Mouse (Mus musculus) frontal cortex, adult 2 months (tissue): ENCODE measurements at regions not wholly inside any gene's neighbourhood (a gene's known extent, or its start where the extent isn't known, plus 50 kb on each side); places are given as distances from the start of the nearest gene placed in this dataset.
A peak's percentile ranks its signal among the peaks of the same experiment; 100 is the strongest.
"Not testable (repeated sequence)": the region's sequence is repeated elsewhere in the genome, so short reads cannot be mapped to it uniquely, and the experiment has no call there.

Source experiments
- DNase-seq, 2 experiments: peaks; one replicate each; pipeline ENCODE4 v3.0.0; 2022; ENCODE audit warnings: low spot score in 1 of 2; ENCODE audit errors: extremely low spot score in 1 of 2

DNA sequence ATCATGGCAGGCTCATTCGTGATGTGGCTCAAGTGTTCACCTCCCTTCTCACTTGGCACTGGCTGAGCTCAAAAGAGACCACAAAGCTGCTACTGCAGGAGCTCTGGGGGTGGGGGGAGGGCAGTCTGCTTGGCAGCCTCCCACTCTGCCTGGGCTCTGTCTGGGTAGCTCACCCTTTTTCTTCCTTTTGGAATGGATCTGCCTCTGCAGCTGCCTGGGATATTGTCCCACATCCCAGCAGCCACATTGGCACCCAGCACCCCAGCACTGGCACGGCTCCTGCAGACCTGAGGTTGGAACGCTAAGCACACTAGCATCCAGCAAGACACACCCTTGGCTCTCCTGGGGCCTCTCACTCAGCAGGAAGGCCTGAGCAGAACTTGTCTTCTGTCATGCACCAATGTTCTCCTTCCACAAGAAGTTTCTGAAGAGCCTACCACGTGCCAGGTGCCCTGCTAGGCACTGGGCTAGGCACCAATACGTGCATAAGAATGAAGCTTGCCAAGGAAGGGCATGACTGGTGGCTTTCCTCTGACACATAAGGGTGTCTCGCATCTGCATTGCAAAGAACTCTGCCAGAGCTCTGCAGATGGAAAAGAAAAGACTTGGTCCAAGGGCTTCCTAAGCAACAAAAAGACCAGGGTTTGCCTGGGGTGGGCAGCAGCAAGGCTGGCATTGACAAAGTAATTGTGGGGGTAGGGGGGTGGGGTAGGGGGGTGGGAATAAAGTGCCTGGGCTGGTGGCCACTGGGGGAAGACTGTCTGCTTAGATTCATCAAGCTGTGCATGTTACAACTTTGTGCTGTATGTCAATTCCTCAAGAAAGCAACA, 112.1 kb upstream of the Sipa1l1 start:
- DNase-seq = not testable (repeated sequence)

DNA sequence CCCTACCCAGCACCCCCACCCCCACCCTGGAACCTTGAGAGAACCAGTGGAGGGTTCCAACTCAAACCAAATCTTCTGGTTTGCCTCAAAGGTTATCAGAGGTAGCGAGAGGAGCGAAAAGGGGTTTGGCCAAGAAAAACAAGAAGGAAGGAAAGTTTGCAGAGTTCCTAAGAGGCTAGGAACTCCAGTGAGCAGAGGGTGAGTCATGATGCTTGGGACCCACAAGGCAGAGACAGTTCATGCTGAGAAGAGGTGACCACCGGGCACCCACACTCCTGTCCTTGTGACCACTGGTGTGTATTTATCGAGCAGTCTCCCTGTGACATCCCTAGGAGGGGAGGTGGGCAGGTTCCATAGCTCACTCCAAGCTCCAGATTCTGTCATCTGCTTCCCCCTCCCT, 104.1 kb upstream of the Sipa1l1 start:
- DNase-seq = no peak

DNA sequence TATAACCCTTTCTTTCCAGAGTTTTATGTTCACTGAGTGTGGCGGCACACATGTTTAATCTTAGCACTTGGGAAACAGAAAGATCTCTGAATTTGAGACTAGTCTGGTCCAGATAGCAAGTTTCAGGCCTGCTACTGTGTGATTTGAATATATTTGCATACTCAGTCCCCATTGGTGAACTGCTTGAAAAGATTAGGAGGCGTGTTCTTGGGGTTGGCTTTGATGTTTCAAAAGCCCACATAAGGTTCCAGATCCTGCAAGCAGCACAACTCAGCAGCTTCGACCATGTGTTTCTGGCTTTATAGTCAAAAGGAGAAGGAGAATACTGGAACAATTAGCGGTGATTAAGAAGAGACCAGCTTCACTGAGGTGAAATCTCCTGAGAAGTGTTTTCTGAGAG, 102.3 kb upstream of the Sipa1l1 start:
- peak in 1 of 2 experiments; percentile 13 for DNase-seq

DNA sequence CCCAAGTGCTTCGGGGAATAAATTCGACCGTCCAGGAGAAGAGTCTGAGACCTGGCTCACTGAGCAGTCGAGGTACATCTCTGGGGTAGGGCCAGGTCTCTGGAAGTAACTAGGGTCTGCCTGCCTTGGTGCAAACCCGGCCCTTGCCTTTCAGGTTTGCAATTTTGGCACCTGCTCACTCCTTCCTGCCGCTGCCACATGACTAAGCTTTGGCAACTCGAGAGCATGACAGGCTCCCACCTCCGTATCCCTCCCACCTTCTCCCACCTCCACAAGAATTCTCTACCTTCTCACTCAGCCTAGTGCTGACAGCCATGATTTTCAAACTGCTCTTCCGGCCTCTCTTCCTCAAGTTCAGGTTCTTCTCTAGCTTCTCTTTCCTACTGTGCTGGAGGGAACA, 99.5 kb upstream of the Sipa1l1 start:
- DNase-seq = peak; percentile 46 to 75

DNA sequence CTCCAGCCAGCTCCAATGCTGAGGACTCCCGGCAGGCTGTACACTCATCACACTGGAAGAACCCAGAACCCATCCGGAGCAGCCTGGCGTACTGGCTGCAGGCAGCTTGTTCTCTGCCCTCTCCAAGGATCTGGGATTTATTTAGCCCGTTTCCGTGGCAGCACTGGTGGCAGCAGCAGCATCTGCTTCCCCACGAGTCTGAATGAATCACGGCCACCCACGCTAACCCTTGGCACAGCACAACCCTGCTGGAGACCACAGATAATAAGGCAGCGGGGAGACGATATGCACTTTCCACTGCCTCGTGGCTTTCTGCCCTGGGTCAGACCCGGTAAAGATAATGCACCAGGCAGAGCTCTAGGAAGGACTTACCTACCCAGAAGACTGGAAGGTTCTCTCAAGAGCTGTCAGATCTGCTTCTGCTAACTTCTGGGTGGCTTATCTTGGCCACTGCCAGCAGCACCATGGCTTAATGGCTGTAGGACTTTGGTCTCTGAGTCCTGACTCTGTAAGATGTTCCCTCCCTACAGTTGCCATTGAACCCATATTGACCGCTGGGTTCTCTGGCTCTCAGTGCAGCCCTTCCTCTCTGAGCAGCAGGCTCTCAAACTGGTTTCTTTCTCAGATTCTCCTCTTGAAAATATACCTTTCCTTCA, 96.2 kb upstream of the Sipa1l1 start:
- DNase-seq = peak; percentile 90 to 93

DNA sequence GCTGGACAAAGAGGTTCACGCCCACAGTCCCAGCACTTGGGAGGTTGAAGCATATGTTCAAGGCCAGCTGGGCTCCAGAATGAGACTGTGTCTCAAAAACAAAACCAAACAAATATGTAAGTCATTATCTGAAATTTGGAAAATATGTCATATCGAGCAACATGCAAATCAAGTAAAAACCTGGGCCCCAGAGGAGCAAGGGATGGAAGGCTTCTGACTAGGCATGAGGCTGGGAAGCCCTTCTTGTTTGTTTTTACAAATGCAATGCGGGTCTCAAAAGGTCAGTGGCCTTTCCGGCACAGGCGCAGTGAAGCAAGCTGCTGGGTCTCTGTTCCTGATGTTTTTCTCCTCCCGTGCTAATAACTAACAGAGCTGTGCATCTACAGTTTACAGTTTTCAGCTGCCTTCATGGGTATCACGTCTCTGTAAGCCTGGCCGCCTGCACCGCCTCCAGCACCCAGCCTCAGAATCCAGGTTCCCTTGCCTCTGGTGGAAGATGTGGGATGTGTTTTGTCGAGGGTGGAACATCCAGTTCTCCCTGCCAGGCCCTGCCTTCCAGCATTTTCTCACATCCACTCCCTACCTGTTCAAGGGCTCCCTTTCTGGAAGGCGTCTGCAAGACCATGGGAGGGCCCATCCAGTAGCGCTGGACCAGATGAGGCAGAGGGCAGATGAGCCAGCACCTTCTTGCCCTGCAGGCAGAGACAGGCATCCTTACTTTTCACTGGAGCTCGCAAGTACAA, 93.5 kb upstream of the Sipa1l1 start:
- DNase-seq = peak; percentile 72 to 80

DNA sequence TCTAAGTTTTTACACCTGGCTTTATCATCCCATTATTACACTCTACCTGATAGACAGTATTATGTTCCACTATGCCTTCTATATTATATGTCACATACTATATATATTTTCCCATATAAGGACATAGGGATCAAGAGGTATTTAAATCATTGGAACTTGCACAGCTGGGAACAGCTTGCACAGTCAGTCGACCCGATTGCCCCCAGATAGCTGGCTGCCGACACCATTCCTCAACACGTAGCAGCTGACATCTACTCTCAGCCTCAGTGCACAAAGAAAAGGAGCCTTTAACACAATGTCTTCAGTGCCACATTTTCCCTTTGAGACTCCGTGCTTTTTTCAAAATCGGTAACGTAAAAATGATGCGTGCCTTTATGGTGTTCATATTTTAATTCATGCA, 92.4 kb upstream of the Sipa1l1 start:
- DNase-seq = no peak

DNA sequence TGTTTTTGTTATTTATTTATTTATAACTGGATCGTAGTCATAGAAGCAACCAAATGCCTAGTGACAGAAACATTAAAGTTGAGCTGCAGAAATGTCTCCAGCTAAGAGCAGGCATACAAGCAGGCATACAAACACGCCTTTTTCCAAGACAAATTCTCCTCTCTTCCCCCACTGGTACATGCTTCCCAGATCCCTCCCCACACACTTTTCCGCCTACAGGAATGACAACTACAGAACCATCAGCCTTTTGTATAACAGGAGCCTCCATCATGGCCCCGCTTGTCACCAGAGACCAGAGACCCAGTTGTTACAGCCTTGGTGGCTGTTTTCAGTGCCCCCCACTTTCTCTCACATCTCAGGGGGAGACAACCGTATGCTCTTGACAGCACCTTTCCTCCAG, 91.2 kb upstream of the Sipa1l1 start:
- peak; percentile 63 to 67 for DNase-seq

DNA sequence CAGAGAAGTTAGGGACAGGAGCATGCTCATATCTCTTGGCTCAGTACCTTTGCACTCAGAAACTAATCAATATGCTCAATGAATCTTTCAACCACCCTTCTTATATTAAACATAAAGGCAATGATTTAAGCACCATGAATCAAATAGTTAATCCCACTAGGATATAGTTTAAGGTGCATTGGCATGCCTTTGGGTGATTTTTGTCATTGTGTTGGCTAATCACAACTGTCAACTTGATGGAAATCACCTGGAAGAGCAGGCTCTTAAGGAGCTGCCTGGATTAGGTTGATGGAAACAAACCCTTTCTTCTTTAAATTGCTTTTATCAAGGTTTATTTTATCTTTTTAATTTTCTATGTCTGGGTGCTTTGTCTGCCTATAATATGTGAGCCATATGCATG, 90.4 kb upstream of the Sipa1l1 start:
- DNase-seq = no peak

DNA sequence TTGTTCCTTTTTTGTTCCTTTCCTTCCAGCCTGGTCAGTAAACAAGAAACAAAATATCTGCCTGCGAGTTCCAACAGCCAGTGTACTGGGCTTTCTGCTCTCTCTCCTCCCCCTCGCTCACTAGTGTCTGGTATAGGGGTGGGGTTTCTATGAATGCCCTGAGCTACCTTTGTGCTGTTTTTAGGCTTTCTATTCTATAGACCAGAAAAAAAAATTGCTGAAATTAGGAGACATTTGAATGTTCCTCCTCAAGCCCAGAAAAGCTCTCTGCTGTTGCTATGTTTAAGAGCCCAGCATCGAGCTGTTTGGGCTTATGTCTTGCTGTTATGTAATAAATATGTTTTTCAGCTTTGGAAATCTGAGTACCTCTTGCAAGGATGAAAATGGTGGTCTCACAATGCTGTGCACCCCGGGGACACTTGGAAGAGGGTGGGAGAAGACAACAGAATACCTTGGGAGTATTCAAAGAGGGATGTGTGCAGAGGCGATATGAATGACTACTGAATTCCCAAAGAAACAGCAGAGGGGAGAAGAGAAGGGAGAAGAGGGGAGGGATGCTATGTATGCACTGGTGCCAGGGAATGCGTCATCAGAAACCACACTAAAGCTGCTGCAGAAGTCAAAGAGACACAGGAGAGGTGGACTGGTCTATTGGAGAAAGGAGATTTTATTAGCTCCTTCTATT, 88.8 kb upstream of the Sipa1l1 start:
- peak; percentile 49 to 63 for DNase-seq

DNA sequence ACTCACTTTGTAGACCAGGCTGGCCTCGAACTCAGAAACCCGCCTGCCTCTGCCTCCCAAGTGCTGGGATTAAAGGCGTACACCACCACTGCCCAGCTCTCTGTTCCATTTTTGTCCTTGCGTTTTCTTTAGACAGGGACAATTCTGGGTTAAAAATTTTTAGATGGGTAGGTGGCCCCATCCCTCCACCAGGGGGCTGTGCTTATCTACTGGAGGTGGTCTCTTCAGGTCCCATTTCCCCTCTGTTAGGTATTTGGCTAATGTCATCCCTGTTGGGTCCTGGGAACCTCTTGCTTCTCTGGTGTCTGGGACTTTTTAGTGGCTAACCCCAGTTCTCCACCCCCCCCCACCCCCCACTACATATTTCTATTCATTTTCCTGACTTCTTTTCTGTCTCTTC, 86.5 kb upstream of the Sipa1l1 start:
- not testable (repeated sequence) for DNase-seq

DNA sequence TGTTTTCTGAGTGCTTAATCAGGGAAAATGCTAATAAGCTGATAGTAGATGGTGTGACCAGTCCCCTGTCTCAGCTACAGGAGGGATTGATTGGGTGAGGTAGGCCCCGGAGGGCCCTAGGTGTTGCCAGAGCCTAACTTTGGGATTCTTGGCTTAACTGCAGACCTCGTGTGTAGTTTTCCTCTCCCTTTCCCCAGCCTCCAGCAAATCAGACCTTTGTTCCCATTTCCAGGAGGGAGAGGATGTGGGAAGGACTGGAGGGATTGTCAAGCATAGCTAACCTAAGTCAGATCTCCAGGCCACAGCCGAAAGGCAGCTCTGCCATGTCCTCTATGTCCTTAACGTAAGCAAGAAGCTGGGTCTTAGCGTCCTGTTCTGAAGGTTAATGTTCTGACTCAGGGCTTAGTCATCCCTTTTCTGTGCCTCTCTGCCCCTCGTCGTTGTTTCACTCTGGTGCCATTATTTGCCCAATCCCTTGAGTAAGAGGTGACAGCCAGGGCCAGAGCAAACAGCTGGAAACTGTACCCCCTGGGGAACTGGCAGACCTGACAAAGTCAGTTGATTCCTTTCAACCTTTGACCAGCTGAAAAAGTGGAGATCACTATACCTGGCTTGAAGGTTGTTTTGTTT, 83.2 kb upstream of the Sipa1l1 start:
- no peak for DNase-seq

DNA sequence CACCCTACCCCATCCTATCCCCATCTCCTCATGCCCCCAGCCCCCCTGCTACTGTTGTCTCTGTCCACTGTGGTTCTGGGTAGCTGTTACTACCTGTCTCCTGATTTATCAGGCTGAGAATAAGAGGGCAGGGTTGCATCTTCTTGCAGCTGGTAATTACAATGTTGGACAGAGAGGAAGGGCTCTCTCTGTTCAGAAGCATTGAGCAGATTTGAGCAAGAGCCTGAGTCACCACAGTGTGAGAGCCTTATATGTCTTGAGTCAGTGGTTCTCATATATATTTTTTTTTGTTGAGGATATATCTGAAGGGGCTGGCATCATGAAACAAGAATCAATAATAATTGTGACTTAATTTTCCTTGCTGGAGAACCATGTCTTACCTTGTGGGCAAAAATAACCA, 82.7 kb upstream of the Sipa1l1 start:
- no peak for DNase-seq

DNA sequence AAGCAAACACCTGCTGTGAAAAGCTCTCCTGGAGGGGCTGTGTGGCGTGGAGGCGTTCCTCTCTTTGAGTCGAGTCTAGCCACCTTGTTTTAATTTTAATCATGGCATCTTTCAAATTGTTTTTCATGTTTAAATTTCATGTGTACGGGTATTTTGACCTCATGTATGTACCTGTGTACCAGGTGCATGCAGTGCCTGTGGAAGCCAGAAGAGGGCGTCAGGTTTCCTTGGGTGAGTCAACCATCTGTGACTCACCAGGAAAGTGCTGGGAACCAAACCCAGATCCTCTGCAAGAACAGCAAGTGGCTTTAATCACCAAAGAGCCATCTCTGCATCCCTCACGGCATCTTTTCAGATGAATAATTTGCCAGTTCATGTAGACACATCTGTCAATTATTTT, 79.8 kb upstream of the Sipa1l1 start:
- no peak for DNase-seq

DNA sequence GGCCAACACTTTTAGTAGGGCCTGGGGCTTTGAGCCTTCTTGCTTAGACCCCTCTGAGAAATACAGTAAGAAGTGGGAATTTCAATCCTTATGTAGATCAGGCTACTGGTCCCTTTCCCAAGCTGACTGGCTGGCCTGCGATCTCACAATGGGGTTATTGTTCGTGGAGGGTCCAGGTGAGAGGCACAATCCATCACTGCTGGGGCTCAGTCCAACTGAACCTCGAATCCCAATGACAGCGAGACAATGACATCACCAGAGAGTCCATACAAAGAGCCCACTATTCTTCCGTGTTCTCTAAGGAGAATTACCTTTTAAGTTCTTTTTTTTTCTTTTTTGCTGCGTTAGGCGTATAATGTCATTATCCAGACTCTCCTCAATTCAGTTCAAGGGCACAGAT, 75.8 kb upstream of the Sipa1l1 start:
- DNase-seq = no peak

DNA sequence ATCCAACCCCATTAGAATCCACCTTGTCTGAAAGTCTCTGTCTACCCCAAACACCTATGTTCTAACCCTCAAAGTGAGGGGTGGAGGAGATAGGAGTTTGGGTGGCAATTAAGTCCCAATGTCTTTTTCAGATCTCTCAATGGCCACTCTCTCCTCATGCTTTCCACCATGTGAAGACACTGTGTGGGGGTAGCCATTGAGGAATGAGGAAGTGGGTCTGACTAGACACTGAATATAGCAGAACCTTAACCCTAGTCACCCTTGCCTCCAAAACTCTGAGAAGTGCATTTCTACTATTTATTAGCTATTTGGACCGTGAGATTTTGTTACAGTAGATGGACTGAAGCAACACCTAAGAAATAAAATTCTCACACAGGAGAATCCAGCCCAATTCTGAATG, 73.7 kb upstream of the Sipa1l1 start:
- no peak for DNase-seq

DNA sequence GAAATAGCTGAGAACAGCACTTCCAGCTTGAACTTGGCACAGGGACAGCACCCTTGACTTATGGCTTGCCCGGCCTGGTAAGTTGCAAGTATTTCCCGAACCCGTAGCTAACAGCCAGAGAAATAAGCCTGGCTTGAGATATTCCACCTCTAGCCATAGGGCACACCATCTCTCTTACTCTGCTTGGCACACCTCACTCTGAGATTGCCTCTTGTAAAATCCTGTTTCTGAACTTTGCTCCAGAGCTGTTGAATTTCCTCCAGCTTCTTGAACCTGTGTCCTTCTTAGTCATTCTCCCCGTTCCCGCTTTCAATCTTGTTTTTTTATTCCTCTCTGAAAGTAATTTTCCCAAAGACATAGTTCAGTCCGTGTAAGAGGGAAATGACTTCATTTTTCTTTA, 72.0 kb upstream of the Sipa1l1 start:
- DNase-seq = no peak

DNA sequence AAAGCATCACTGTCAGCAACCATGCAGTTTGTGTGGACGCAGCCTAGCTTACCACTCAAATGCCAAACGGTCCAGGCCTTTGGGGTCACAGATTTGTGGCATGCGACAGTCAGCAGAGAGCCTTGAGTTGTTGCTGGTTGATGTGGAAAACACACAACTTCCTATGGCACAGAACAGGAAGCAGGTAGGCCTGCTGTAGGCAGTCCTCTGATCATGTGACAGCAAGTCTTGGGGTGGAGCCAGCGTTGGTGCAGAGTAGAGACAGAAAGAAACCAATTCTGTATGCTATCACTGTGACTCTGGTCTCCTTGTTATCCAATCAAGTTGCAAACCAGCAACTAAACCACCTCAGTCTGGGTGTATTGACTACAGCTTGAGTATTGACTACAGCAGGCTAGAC, 71.5 kb upstream of the Sipa1l1 start:
- DNase-seq = no peak

DNA sequence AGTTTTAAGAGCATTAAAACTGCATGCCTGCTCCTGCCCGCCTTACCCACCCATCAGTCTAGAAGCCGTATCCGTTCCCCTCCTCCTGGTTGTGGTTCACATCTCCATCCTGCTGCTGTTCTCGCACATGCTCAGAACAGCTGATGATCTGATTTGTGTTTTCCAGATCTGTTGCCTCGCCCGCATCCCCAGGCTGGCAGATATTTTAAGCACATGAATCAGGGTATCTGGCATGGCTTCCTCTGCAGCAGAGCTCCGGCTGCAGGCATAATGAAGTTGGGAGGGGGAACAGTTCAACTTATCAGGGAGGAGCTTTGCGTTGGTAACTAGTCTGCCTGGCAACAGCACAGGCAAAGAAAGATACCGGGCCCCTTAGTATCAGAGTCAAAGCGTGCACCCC, 64.9 kb upstream of the Sipa1l1 start:
- DNase-seq = peak; percentile 88 to 91

DNA sequence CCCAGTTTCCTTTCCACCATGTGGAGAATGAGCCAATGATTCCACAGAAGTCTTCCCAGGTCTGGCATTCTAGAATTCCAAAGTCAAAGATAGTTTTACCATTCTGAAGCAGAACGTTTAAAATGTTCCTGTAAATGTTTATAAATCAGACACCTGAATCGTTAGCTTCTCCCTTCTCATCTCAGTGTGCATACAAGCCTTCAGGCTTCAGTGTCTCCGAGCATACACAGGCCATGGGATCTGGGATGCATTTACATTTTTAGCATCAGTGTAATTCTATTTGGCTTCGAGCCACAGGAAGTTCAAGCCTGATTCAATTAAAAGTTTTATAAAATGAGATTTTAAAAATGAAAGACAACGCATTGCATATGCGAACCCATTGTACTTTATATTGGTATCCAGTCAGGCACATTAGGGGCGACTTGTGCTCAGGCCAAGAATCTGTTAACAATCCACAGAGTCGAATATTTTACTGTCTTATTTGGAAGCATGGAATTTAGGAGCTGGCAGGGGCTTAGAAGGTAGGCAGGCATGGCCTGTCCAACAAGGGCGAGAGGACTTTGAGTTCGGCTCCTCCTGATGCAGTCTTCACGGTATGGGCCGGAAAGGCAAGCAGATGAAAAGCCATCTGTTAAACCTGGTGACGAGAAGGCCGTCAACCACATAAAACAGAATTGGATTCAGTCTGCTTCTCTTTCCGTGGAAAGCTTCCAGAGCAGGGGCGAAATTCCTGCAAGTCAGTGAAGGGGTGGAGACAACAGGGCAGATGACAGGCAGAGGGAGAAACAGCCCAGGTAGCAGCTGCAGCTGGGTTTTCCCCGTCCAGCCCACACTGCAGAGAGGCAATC, 63.7 kb upstream of the Sipa1l1 start:
- peak; percentile 74 to 86 for DNase-seq
